Mouse (Mus musculus) heart, postnatal 0 days (tissue): ENCODE measurements around the gene Nid2.
A peak's percentile ranks its signal among the peaks of the same experiment; 100 is the strongest.

Source experiments
- CTCF ChIP-seq: IDR thresholded peaks from 2 replicates; pipeline ENCODE4 v1.5.1; 2016; ENCODE audit warnings: antibody characterized with exemption, control low read depth, low read depth
- EP300 ChIP-seq: IDR thresholded peaks from 2 replicates; pipeline ENCODE4 v1.6.1; 2016; ENCODE audit warnings: antibody characterized with exemption, low read depth

DNA sequence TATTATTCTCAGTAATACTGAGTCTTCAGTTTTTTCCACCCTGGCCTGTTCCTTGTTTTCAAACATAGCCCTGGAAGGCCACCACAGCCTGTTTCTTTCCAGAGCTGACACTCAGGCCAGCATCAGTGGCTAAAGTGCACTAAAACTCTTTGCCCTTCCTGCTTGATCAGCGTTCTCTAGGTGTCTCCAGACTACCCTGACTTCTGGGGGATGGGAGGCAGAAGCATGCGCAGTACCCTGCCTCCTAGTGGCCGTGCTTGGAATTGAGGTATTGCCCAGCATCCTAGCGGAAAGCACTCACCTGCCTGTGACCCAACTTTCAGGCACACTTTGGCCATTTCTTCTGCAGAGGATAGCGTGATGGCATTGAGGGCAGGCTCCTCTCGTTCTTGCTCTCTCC lies 25.8 kb downstream of the Nid2 start:
- TF ChIP-seq EP300 (no peak), CTCF (peak; percentile 86)
